Mouse (Mus musculus) stomach, postnatal 0 days (tissue): Measurements from ENCODE around the gene Pxdc1.

ENCODE experiments used
- CTCF ChIP-seq: IDR thresholded peaks from 2 replicates; pipeline ENCODE4 v1.5.1; 2016; ENCODE audit warnings: antibody characterized with exemption, low read depth, mild to moderate bottlenecking, moderate library complexity
- EP300 ChIP-seq: optimal IDR thresholded peaks from 2 replicates; pipeline ENCODE3; 2016; ENCODE audit warnings: antibody characterized with exemption

- TF ChIP-seq CTCF (no peak), EP300 (no peak)
These were observed 47.3 kb upstream of the Pxdc1 start for GRCm38 (mm10) chr13:34700630-34701029.
